Mouse (Mus musculus) CH12.LX (cell line): ENCODE measurements around the gene Gm38392.

ENCODE experiments used
- CHD1 ChIP-seq: IDR thresholded peaks from 2 replicates; pipeline ENCODE4 v1.6.1; 2012; ENCODE audit warnings: low read depth, low read length, improper control_type of control experiment, inconsistent platforms
- CHD2 ChIP-seq: IDR thresholded peaks from 2 replicates; pipeline ENCODE4 v1.6.1; 2011; ENCODE audit warnings: low read length, improper control_type of control experiment
- CTCF ChIP-seq, 2 experiments: IDR thresholded peaks in 1 of 2; conservative IDR thresholded peaks in 1 of 2; 2 replicates each; pipeline ENCODE4 v1.5.1; 2011 to 2012; ENCODE audit warnings: low read depth in 2 of 2, low read length in 2 of 2, improper control_type of control experiment in 1 of 2, inconsistent platforms in 1 of 2, mild to moderate bottlenecking in 1 of 2, moderate library complexity in 1 of 2
- MAX ChIP-seq: IDR thresholded peaks from 2 replicates; pipeline ENCODE4 v1.6.1; 2011; ENCODE audit warnings: low read length, improper control_type of control experiment
- POLR2A ChIP-seq: IDR thresholded peaks from 2 replicates; pipeline ENCODE4 v1.6.1; 2011; ENCODE audit warnings: low read depth, mild to moderate bottlenecking, improper control_type of control experiment, low read length
- TCF12 ChIP-seq: IDR thresholded peaks from 2 replicates; pipeline ENCODE4 v1.6.1; 2014; ENCODE audit warnings: low read depth, mild to moderate bottlenecking, inconsistent platforms, low read length, improper control_type of control experiment
- USF1 ChIP-seq: IDR thresholded peaks from 2 replicates; pipeline ENCODE4 v1.6.1; 2014; ENCODE audit warnings: low read depth, mild to moderate bottlenecking, inconsistent platforms, low read length, improper control_type of control experiment
- ZKSCAN1 ChIP-seq: IDR thresholded peaks from 2 replicates; pipeline ENCODE4 v1.6.1; 2012; ENCODE audit warnings: low read depth, inconsistent platforms, low read length, improper control_type of control experiment, borderline replicate concordance
- ZMIZ1 ChIP-seq: IDR thresholded peaks from 2 replicates; pipeline ENCODE4 v1.6.1; 2012; ENCODE audit warnings: low read depth, mild to moderate bottlenecking, inconsistent platforms, low read length, improper control_type of control experiment

DNA sequence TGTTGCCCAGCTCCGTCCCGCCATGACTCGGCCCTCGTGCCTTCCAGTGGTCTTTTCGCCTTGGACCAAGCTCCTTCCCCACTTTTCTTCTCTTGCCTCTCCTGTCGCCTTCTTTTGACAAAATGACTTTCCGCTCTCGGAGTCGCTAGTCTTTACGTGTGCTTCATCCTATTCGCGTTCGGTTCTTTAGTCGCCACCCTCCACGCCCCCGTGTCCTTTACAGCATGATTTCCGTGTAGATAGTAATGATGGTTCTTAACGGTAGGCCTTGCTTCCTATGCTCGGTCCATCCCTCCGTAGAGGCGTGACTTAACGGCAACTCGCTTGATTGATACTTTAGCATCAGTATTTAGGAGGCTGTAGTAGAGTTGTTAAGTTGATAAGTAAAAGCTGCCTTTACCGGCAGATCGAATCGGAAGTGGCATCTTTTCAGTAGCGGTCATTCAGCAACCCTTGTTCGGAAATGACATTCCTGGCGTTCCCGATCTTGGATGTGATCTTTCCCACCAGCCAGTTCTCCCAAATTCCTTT, 10.4 kb upstream of the Gm38392 start:
- 0 out of 2 replicates have a peak, but pooled peaks have one; percentile 16 for TF ChIP-seq MAX
- TF ChIP-seq ZKSCAN1 = no peak
- TF ChIP-seq CTCF (conservative IDR thresholded peaks at IDR 0.05 in 1 of 2, IDR thresholded peaks at IDR 0.05 in 1 of 2; ENCODE audit: low read depth in 2 of 2, low read length in 2 of 2) = no peak
- peak; percentile 57; the same call in 1 of the 2 replicates for TF ChIP-seq CHD1
- TF ChIP-seq POLR2A = no peak
- TF ChIP-seq TCF12 = no peak
- TF ChIP-seq USF1 = no peak
- TF ChIP-seq ZMIZ1 = no peak
- no peak for TF ChIP-seq CHD2
